Mouse (Mus musculus): ENCODE results near the gene Bicral. TPM values are rescaled to one million over a fixed set of nuclear protein-coding genes. Genes with fewer than 3 reads are reported as not detected.

The Bicral gene
- total RNA-seq, 2 experiments from 2014 or later: 36.5 to 36.6 TPM

GRCm38 (mm10) chr17:46877061-46877460, 18.8 kb upstream of the Bicral start:
- DNase-seq (ENCODE audit: extremely low spot score in 1 of 2, low spot score in 2 of 2): no peak
- intact Hi-C loops (cut with DNase I): no loop called here

- DNase-seq (ENCODE audit: extremely low spot score in 1 of 2, low spot score in 2 of 2): no peak
- intact Hi-C loops (cut with DNase I): no loop called here
These were observed 18.2 kb upstream of the Bicral start for GRCm38 (mm10) chr17:46876371-46876950.

GRCm38 (mm10) chr17:46875626-46876025, 17.3 kb upstream of the Bicral start:
- intact Hi-C loops (cut with DNase I): no loop called here
- DNase-seq (ENCODE audit: extremely low spot score in 1 of 2, low spot score in 2 of 2): no peak

GRCm38 (mm10) chr17:46874133-46874532, 15.9 kb upstream of the Bicral start:
- intact Hi-C loops (cut with DNase I): no loop called here
- DNase-seq (ENCODE audit: extremely low spot score in 1 of 2, low spot score in 2 of 2): peak in 1 of 2 experiments; percentile 61

- intact Hi-C loops (cut with DNase I): no loop called here
- no peak for DNase-seq (ENCODE audit: extremely low spot score in 1 of 2, low spot score in 2 of 2)
These were observed 14.5 kb upstream of the Bicral start for GRCm38 (mm10) chr17:46872806-46873205.

- DNase-seq (ENCODE audit: extremely low spot score in 1 of 2, low spot score in 2 of 2): no peak
- intact Hi-C loops (cut with DNase I): no loop called here
These were observed 12.6 kb upstream of the Bicral start for GRCm38 (mm10) chr17:46870913-46871312.

- no peak for DNase-seq (ENCODE audit: extremely low spot score in 1 of 2, low spot score in 2 of 2)
- intact Hi-C loops (cut with DNase I): no loop called here
These were observed 12.0 kb upstream of the Bicral start for GRCm38 (mm10) chr17:46870204-46870798.

GRCm38 (mm10) chr17:46866836-46867235, 8.6 kb upstream of the Bicral start:
- intact Hi-C loops (cut with DNase I): no loop called here
- DNase-seq (ENCODE audit: extremely low spot score in 1 of 2, low spot score in 2 of 2): no peak

- intact Hi-C loops (cut with DNase I): no loop called here
- DNase-seq (ENCODE audit: extremely low spot score in 1 of 2, low spot score in 2 of 2): no peak
These were observed 6.4 kb upstream of the Bicral start for GRCm38 (mm10) chr17:46864566-46865195.

GRCm38 (mm10) chr17:46860120-46860519, 1.8 kb upstream of the Bicral start:
- DNase-seq (ENCODE audit: extremely low spot score in 1 of 2, low spot score in 2 of 2): no peak
- intact Hi-C loops (cut with DNase I): no loop called here

- intact Hi-C loops (cut with DNase I): no loop called here
- no peak for DNase-seq (ENCODE audit: extremely low spot score in 1 of 2, low spot score in 2 of 2)
These were observed 615 bp upstream of the Bicral start for GRCm38 (mm10) chr17:46858749-46859444.

- intact Hi-C loops (cut with DNase I): loop anchor here (2.0 kb wide), 1 partner anchor 31 kb away; no protein-coding TSS in a partner anchor
- peak; percentile 80 to 94 for DNase-seq (ENCODE audit: extremely low spot score in 1 of 2, low spot score in 2 of 2)
These were observed 850 bp downstream of the Bicral start for GRCm38 (mm10) chr17:46857361-46857902.

- intact Hi-C loops (cut with DNase I): loop anchor here (2.0 kb wide), 1 partner anchor 32 kb away; no protein-coding TSS in a partner anchor
- DNase-seq (ENCODE audit: extremely low spot score in 1 of 2, low spot score in 2 of 2): peak; percentile 75 to 93
These were observed 1.6 kb downstream of the Bicral start for GRCm38 (mm10) chr17:46856471-46857360.

GRCm38 (mm10) chr17:46856107-46856388, 2.2 kb downstream of the Bicral start:
- DNase-seq (ENCODE audit: extremely low spot score in 1 of 2, low spot score in 2 of 2): no peak
- intact Hi-C loops (cut with DNase I): loop anchor here (2.0 kb wide), 1 partner anchor 33 kb away; no protein-coding TSS in a partner anchor

- intact Hi-C loops (cut with DNase I): loop anchor here (2.0 kb wide), 1 partner anchor 33 kb away; no protein-coding TSS in a partner anchor
- DNase-seq (ENCODE audit: extremely low spot score in 1 of 2, low spot score in 2 of 2): no peak
These were observed 2.8 kb downstream of the Bicral start for GRCm38 (mm10) chr17:46855328-46856106.

GRCm38 (mm10) chr17:46854640-46855110, 3.6 kb downstream of the Bicral start:
- DNase-seq (ENCODE audit: extremely low spot score in 1 of 2, low spot score in 2 of 2): peak in 1 of 2 experiments; percentile 38
- intact Hi-C loops (cut with DNase I): no loop called here

- intact Hi-C loops (cut with DNase I): no loop called here
- DNase-seq (ENCODE audit: extremely low spot score in 1 of 2, low spot score in 2 of 2): no peak
These were observed 4.2 kb downstream of the Bicral start for GRCm38 (mm10) chr17:46854096-46854495.

GRCm38 (mm10) chr17:46853281-46853680, 5.0 kb downstream of the Bicral start:
- intact Hi-C loops (cut with DNase I): no loop called here
- peak; percentile 62 to 77 for DNase-seq (ENCODE audit: extremely low spot score in 1 of 2, low spot score in 2 of 2)

All from left cerebral cortex, postnatal 10 days (tissue).